Mouse (Mus musculus): ENCODE data around the gene Fam222b.

Gene Fam222b

DNA sequence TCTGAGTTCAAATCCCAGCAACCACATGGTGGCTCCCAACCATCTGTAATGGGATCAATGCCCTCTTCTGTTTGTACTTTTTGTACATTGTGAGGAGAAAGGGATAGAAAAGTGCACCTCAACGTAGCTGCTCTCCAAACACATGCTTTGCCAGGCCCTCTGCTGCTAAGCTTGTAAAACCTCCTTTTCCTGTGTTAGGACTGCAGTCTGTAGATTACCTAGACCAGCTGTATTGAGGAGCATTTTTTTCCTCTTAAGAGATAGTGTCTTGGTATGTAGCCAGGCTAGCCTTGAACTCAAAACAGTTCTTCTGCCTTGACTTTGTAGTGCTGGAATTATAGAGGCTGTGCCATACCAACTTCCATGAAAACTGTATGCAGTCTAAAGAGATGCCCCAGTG is 41.7 kb downstream of the Fam222b start:
- DNase-seq (ENCODE audit: low spot score in 2 of 2): no peak

DNA sequence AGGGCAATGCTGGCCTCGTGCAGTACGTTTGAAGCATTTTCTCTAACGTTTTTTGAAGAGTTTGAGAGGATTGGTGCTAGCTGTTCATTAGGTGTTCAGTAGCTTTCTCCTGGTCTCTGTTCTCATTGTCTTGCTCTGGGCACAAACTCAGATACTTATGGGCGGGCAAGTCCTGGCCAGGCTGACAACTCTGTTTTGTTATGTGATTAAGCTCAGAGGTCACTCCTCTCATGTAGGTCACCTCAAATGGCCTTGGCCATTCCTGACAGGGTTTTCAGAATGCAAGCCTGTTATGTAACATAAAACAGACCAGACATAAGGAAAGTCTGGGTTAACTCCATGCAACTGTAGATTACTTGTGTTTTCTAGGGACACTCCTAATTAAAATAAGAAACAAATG is 43.1 kb downstream of the Fam222b start:
- no peak for DNase-seq (ENCODE audit: low spot score in 2 of 2)

DNA sequence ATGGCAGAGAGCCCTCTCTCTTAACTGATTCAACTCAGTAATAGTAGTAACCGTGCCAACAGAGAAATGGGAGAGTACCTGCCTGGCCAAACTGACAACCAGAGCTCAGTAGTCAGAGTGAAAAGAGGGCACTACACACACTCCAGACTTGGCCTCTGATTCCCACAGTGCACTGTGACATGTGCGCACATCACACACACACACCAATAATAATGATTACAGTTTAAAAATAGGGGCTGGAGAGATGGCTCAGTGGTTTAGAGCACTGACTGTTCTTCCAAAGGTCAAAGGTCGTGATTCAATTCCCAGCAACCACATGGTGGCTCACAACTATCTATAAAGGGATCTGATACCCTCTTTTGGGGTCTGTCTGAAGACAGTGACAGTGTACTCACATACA is 43.6 kb downstream of the Fam222b start:
- DNase-seq (ENCODE audit: low spot score in 2 of 2): no peak

DNA sequence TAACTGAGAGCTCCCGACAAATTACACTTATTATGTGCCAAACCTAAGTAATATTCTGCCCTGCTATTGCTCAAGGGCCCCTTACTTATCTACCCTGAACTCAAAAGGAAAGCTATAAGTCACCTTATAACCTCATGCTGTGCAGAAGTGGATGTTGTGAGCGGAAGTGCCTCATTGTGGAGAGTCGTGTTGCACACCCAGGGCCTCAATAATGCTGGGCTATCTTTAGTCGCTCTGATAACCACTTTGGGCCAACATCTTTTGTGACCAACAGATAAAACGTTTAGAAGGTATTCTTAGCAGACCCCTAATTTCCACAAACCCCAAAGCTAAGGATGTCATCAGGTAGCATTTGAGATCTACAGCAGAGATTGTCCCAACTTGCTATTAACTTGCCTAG is 46.2 kb downstream of the Fam222b start:
- DNase-seq (ENCODE audit: low spot score in 2 of 2): no peak

DNA sequence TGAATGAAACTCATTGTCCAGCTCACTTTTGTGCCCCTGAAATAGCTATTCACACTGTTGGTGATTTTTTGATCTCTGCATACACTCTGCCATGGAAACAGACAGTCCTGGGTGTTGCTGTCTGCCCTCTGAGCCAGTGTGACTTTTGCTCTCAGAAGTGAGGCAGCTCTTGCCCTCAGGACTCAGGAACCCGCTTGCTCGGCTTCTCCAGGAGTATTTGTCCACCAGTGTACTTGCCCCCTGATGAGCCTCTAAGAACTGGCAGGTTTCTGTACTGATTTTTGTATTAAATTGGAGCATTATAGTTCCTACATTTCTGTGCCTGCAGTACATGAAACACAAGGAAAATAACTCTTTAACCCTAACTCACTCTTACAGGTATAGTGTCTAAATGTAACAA is 49.1 kb downstream of the Fam222b start:
- DNase-seq (ENCODE audit: low spot score in 2 of 2): no peak

DNA sequence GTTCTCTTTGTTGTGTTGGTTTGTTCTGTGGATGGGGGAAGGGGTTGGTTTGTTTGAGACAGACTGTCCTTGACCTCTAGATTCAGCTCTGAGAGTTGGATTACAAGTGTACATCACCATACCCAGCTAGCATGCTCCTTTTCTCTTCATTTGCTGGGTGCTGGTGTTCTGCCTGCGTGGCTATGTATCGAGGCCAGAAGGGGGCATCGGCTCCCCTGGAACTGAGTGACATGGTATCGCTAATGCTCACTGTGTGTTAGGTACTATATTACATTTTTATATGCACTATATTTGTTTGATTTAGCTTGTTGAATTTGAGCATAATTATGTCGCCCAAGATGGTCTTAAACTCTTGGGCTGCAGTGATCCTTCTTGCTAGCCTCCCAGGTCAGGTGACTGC is 51.7 kb downstream of the Fam222b start:
- no peak for DNase-seq (ENCODE audit: low spot score in 2 of 2)

DNA sequence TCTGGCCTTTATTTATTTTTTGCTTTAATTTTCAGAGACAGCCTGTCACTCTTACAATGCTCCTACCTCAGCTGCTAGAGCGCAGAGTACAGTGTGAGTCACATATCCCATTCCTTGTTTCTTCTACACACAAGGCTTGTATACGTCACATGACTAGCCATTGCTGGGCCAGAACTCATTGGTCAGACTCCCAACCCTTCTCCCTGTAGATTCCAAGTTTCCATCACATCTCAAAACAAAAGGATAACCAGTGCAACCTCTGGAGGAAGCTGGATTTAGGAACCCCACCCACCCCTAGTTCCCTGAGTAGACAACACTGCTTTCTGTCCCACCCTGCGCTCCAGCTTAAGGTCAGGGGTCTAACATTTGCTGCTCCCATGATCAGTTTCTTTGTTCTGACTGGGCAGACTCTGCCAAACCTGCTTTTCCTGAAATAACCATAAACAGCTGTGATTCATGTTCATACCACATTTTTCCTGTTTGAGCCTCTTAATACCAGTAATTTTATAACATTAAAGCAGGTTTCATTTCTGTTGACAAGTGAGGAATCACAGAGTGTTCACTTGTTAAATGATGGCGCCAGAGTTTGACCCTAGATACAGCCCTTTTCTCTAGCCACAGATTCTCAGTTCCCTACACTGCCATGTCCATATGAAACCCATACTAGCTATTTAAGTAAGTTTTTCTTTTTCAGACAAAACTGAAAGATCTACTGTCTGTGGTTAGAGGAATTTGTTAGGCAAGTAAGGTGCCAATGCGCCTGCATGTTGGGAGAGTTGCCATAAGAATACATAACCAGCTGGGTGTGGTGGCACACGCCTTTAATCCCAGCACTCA is 52.5 kb downstream of the Fam222b start:
- DNase-seq (ENCODE audit: low spot score in 2 of 2): no peak

DNA sequence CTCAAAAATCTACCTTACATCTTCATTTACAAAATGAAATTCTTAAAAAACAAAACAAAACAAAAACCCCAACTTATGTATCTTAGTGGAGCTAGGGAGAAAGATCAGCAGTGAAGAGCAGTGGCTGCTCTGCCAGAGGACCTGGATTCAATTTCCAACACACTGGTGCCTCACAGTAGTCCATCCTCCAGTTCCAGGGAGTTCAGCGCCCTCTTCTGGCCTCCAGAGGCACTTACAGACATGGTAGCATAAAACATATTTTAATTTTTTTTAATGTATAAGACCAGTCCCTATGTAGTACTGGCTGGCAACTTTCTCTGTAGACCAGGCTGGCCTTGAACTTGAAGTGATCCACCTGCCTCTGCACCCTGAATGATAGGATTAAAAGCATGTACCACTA is 56.7 kb downstream of the Fam222b start:
- no peak for DNase-seq (ENCODE audit: low spot score in 2 of 2)

DNA sequence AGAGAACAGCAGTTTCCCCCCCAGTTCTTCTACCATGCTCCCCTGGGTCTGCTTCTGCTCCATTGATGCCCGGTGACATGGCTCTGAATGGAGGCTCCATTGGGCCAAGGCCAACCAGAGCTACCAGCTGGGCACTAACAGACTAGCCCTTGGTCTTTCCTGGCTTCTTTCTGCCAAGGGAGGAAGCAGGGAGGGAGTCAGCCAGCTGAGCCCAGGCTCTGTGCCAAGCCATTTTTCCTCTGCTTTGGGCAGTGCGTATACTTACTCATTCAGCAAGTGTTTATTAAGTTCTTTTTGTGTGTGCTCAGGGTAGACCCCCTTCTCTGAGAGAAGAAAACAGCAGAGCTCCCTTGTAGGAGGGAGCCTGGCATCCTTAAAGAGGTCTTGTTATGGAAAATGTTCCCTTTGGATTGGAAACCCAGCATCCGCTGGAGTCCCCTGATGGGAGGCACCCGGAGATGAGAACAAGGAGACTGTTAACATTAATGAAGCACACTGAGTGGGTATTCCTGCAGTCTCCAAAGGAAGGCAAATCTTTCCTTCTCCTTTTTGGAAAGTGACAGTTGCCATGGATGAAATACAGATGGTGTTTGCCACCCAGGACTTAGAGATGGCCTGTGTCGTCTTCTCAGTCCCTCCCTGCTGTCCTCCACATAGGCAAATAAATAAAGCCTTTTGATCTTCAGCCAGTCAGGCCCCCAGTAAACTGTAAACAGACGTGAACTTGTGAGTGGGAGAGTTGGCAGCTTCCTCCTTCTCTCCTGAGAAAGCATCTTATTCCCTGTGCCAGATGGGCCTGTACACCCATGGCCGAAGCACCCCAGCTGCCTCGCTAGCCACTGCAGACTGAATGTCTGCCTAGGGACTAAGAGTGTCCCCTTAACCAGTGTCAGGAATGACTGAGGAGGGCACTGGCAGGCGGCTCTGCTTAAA is 58.1 kb downstream of the Fam222b start:
- DNase-seq (ENCODE audit: low spot score in 2 of 2): peak; percentile 67 to 86

DNA sequence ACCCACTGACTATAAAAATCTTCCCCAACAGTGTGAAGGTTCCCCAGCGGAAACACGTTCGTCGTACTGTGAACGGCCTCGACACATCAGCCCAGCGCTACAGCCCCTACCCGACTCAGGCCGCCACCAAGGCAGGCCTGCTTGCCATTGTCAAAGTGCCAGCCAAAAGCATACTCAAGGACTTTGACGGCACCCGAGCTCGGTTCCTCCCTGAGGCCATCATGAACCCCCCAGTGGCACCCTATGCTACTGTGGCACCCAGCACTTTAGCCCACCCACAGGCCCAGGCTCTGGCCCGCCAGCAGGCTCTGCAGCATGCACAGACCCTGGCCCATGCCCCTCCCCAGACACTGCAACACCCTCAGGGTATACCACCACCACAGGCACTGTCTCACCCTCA is 59.3 kb downstream of the Fam222b start:
- DNase-seq (ENCODE audit: low spot score in 2 of 2): no peak

DNA sequence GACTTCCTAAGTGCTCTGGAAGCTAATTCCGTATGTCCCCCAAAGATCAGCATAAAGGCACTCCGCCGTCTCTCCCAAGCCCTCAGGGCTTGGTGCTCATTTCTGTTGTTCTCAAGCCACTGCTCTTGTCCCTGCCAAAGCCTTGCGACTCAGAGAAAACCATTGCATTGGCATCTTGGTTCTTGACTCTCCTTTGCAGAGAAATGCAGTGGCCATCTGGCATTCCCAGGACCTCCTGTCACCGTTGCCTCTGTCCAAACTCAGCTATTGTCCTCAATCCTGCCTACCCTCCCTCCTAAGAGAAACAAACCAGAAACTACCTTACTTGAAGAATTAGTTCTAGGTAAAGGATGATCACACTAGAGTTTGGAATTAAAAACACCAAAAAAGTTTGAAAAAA is 61.2 kb downstream of the Fam222b start:
- DNase-seq (ENCODE audit: low spot score in 2 of 2): no peak

DNA sequence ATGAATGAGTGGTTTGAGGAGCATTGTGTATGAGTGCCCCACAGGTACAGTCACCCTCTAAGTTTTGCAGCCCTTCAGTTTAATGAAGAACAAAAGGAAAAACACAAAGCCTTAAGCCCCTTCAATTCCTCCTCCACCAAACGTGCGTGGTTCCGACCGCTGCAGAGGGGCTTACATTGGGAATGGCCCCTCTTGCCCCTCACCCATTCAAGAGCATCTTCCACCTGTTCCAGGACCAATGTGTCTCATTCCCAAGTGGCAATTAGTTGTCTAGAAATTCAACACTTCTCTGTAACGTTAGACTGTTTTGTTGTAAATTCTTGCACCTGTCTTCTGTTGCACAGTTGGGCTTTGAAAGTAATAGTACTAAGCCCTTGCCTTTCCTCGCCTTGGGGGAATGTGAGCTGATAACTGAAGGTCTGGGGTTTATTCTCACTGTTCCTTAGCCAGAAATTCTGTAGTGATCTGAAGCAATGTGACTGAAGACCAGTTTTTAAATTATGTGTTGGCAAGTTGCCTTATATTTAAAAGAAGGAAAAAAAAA is 61.8 kb downstream of the Fam222b start:
- no peak for DNase-seq (ENCODE audit: low spot score in 2 of 2)

DNA sequence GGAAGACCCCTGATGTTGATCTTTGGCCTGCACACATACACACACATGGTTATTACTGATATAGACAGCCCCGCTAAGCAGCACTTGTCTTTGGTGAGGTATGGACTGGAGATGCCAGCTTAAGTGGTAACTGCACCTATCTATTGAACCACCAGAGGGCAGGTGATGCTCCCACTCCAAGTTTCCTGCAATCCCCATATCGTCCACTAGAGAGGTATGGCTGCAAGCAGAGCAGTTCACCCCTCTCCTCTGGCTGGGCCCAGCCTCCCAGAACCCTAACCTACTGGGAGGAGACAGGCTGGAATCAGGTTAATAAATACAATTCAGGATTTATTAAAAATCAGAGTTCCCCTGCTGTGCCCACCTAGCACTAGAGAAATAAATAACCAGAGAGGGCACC is 64.6 kb downstream of the Fam222b start:
- peak; percentile 62 to 90 for DNase-seq (ENCODE audit: low spot score in 2 of 2)

DNA sequence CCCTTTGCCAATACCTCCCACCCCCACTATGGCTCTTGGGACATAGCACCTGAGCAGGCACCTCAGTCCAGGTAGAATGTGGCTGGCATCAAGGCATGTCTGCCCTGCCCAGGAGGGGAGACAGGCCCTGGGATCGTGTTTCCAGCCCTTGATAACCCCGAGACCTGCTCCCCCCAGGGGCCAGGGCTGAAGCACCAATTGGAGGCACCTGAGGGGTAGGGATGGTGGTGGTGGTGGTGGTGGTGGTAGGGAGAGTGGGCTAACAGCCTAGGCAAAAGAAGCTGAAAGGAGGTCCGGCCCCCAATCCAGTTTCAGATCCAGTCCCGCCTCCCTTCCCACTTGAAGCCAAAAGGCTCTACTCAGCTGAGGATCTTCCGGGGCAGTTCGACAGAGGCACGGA is 65.1 kb downstream of the Fam222b start:
- no peak for DNase-seq (ENCODE audit: low spot score in 2 of 2)

DNA sequence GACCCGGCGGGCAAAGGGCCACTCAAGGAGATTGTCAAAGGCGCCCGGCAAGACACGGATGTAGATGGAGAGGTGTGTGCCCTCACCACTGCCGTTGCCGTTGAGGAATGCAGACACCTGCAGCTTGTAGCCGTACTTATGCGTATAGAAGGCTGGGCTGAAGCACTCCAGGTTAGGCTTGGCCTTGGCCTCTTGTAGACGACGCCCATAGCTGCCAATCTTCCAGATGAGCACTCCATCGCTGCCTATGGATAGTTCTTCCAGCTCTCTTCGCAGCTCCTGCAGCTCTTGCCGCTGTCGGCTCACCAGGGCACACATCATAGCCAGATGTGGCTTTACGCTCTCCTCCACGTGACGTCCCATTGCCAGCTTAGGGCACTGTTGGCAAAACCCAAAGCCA is 65.7 kb downstream of the Fam222b start:
- DNase-seq (ENCODE audit: low spot score in 2 of 2): no peak

DNA sequence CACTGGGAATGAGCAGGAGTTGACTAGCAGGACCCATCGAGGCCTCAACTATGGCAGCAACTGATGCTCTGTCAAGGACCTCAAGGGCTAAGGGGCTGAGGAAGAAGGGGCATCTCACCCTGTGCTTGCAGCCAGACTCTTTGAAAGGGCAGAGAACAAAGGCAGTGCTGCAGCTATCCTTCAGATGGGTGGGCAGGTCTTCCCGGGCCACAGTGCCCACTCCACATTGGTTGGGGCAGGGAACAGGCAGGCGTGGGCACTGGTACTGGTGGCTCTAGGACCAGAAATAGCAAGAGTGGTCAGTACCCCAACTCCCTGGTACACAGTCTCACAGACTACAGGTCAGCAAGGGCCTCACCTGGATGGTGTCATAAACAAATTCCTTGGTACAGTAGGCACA is 66.2 kb downstream of the Fam222b start:
- no peak for DNase-seq (ENCODE audit: low spot score in 2 of 2)

DNA sequence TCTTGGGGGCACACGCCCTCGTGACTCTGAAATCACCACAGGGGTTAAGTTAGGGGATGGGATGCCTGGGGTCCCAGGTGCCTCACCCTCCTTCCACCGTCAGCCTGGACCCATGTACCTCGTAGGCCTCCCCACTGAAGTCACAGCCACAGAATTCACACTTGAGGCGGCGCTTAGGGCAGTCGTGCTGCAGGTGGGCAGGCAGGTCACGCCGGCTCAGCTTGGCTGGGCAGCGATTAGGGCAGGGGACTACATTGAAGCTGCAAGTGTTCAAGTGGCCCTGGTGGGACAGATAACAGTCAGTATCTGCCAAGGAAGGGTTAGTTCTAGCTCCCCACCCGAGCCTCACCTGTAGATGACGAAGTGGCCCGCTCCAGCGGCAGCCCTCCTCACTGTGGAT is 66.7 kb downstream of the Fam222b start:
- DNase-seq (ENCODE audit: low spot score in 2 of 2): no peak

DNA sequence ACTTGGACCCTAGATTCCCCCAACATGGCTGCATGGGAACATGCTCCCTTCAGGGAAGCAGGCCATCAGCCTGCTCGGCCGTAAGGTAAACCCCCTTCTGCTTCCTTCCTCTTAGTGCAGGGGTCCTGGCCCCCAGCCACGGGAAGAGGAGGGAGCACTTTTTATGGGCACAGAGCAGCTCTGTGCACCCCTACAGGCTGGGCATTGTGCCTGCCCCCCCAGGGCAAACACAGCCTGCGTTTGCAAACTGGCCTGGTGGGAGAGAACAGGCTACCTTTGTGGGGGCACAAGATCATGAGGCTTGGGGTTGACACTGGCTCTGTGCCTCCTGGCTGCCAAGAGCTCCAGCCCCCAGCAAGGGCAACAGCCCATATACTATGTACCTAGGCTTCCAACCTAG is 67.5 kb downstream of the Fam222b start:
- DNase-seq (ENCODE audit: low spot score in 2 of 2): no peak

DNA sequence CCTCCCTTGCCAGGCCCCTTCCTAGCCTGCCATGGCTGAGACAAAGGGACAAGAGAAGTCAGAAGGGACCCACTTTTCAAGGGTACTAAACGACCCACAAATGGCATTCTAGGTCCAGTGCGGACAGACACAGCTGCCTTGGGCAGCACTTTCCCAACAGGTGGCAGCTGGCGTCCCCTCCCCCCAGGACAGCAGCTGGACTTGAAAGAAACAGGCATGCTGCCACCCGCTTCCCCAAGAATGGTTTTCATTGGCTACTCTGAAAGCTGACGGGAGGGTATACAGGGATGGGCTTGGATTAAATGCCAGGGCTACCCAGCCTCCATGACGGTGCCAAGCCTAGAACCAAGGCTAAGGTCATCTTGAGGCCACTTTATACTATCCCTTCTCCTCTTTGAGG is 68.0 kb downstream of the Fam222b start:
- peak in 1 of 2 experiments; percentile 36 for DNase-seq (ENCODE audit: low spot score in 2 of 2)

DNA sequence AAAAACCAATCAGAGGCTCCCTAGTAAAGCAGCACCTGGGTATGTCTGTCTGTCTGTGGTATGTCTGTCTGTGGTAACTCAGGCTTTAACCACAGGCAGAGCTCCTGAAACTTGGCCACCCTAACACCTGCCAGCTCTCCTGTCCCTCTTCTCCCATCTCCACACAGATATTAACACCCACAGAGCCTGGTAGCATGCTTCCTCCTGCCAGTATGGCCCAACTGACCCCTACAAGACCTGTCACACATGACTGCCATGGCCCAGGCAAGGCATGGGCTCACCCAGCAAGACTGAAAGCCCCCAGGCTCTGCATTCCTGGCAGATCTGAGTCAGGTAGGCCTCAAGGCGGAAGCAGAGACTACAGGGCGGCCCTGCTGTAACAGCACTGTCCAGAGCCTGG is 68.6 kb downstream of the Fam222b start:
- no peak for DNase-seq (ENCODE audit: low spot score in 2 of 2)

DNA sequence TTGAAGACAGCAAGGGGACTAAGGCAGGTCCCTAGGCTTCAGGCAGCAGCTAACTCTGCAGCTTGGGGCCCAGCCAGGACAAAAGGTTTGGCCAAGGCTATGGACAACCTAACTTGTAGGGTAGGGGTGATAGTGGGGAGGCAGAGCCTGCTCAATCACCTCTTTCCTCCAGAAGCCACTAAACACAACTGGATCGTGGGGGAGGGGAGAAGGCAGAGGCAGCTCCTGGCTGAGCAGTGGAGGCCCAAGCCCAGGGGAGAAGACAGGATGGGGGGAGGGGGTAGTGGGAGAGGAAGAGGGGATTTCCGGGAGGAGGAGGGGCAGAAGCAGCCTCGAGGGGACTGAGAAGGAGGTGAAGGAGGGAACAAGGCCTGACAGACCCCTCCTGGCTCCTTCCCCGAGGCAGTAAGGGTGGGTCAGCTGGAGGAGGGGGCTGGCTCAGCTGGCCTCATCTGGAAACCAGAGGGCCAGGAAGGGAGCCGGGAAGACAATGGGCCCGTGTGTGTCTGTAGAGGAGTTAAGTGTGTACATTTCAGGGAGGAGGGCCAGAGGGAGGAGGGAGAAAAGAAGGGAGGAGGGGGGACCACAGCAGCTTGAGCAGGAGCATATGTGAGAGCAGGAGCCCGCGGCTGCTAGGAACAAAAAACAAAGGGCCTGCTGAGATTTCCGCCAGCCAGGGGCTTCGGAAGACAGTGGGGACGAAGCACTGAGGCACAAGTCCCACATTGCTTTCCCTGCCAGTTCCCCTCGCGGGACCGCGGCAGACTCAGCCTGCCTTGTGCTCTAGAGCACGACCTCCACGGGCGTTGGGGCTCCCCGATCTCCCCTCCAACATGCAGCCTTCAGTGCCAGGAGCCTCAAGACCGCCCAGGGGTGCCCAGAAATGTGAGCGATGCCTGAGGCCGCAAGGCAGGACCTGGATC is 69.5 kb downstream of the Fam222b start:
- no peak for DNase-seq (ENCODE audit: low spot score in 2 of 2)

DNA sequence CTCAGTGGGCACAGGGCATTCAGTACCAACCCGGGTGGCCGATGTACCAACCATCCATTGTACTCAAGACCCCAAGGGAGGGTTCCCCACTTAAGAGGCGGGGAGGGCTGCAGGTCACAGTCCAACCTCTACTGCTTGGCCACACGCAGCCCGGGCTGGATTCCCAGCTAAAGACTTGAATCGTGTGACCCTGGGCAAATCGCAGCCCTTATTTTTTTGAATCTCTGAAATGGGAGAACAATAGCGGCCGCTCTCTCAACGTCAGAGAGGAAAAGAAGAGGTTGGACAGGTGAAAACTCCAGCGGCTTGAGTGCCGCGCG is 70.1 kb downstream of the Fam222b start:
- no peak for DNase-seq (ENCODE audit: low spot score in 2 of 2)

Data from left cerebral cortex, adult 9 months (tissue).